ENCODE assay signal across 20 mouse cellular contexts in the genomic region with DNA sequence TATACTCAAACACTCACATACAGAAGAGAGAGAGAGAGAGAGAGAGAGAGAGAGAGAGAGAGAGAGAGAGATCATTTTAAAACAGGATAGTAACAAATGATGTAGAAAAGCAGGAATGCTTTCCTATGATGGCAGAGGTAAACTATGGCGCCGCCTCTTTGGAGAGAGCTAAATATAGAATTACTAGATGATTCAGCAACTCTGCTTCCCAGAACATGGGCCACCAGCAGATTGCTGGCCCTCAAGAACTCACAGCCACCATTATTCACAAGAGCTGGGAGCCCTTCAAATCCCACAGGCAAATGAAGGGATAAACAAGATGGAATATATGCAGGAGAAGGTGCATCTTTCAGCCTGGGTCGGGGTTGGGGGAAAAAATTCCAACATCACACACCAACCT.
"Had no signal": no experiment of that assay in that cellular context is flagged by ENCODE, and none has a peak within 500 bp of the region (broad histone marks: within the 10 kb centered on the region; RNA-seq: fewer than 3 reads in every experiment).

No protein-coding gene starts in this region.

- H3K27me3 ChIP-seq: kidney, embryonic 15.5 days; limb, embryonic 13.5 days; liver, embryonic 12.5 days; liver, embryonic 15.5 days; lung, embryonic 15.5 days had no signal

- ATAC-seq: liver, embryonic 12.5 days had no signal

- H3K36me3 ChIP-seq: kidney, embryonic 15.5 days; limb, embryonic 10.5 days; limb, embryonic 13.5 days; liver, embryonic 12.5 days; liver, embryonic 15.5 days; lung, embryonic 15.5 days had no signal

- H3K4me3 ChIP-seq: kidney, embryonic 15.5 days; limb, embryonic 10.5 days; limb, embryonic 13.5 days; liver, embryonic 12.5 days; liver, embryonic 15.5 days; lung, embryonic 15.5 days had no signal

- H3K4me1 ChIP-seq: limb, embryonic 13.5 days; liver, embryonic 12.5 days; liver, embryonic 15.5 days; lung, embryonic 15.5 days had no signal

- H3K9me3 ChIP-seq: kidney, embryonic 15.5 days; limb, embryonic 10.5 days; limb, embryonic 13.5 days; liver, embryonic 12.5 days; liver, embryonic 15.5 days; lung, embryonic 15.5 days had no signal

- H3K4me2 ChIP-seq: kidney, embryonic 15.5 days; limb, embryonic 13.5 days; liver, embryonic 12.5 days; liver, embryonic 15.5 days; lung, embryonic 15.5 days; midbrain, embryonic 11.5 days had no signal

- DNase-seq: kidney, adult 8-10 months; kidney, postnatal 10 days; kidney, postnatal 36 days; liver; lung, adult 18-20 months; lung, postnatal 10 days; lung, postnatal 36 days; midbrain, embryonic 14.5 days; right cerebral cortex, postnatal 4 days; thymus, adult 2 months; thymus, postnatal 14 days; thymus, postnatal 4 days had no signal

- H3K27ac ChIP-seq: kidney, embryonic 15.5 days; limb, embryonic 10.5 days; limb, embryonic 13.5 days; liver, embryonic 12.5 days; liver, embryonic 15.5 days; lung, embryonic 15.5 days; stomach, postnatal 0 days had no signal

- H3K9ac ChIP-seq: kidney, embryonic 15.5 days; limb, embryonic 13.5 days; liver, embryonic 12.5 days; liver, embryonic 15.5 days; lung, embryonic 15.5 days had no signal
